Mouse (Mus musculus): ENCODE data around the gene Trim38. TPM values are rescaled to one million over a fixed set of nuclear protein-coding genes. Genes with fewer than 3 reads are reported as not detected.
A peak's percentile ranks its signal among the peaks of the same experiment; 100 is the strongest.
"Not testable (repeated sequence)": the region's sequence is repeated elsewhere in the genome, so short reads cannot be mapped to it uniquely, and the experiment has no call there.

The Trim38 gene
- polyA plus RNA-seq (2015; fragmentation: Nextera tagmentation; extraction: Ambion mirVana) = not detected in 2 replicates

GRCm38 (mm10) chr13:23769613-23770012 lies at the start of gene Trim38:
Trim38 (plus strand) TSS chr13:23769913.
- WGBS = 93% methylated on average over 2 of the region's 2 CpGs
- H3K4me3 ChIP-seq; H3K4me2 ChIP-seq; H3K4me1 ChIP-seq (replicated peaks); H3K9ac ChIP-seq; H3K9me3 ChIP-seq; H3K27me3 ChIP-seq; H3K36me3 ChIP-seq; ATAC-seq (ENCODE audit: low FRiP score); H3K27ac ChIP-seq: not testable (repeated sequence)

DNA sequence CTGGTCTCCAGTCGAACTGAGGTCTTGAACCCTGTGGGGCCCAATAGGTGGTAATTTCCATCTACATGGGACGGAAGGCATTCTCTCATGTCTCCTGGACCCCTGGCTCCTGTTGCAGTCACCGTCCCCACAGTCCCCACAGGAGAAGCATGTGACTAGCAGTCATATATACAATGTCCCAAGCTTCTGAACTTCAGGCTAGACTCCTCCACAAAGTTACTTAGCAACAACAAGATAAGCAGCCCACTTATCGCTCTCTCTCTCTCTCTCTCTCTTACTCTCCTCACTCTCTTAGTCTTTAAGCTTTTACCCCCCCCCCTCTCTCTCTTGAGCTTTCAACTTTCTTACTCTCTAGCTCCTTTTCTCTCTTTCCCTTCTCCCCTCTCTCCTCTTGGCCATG lies 45.5 kb upstream of the Trim38 start:
- ATAC-seq (ENCODE audit: low FRiP score) = no peak
- H3K9me3 ChIP-seq = no peaks in the 10 kb centered on the region
- H3K4me2 ChIP-seq = no peak overlapping the region
- 84% methylated on average over 4 of the region's 4 CpGs for WGBS
- no peaks in the 10 kb centered on the region for H3K4me1 ChIP-seq (replicated peaks)
- no peaks in the 10 kb centered on the region for H3K27me3 ChIP-seq
- H3K9ac ChIP-seq = no peak overlapping the region
- no peak overlapping the region for H3K4me3 ChIP-seq
- no peak overlapping the region for H3K27ac ChIP-seq
- H3K36me3 ChIP-seq = no peaks in the 10 kb centered on the region

DNA sequence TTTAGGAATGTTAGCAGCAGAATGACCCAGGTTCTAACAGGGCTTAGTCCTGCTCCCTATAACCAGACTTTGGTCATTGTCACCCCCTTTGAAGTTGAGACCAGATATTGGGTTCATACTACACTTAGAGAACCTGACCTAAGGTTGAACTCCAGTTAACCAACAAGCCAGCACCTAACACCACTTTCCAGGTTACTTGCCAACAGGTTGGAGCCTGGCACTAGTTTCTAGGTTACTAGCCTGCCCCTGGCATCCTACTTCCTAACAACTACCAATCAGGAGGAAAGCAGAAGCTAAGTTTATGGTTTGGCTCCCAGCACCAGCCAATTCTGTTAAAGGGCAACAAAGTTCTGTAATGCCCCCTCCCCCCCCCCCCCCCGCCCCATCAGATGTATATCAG lies 44.5 kb upstream of the Trim38 start:
- Histone ChIP-seq H3K9ac (no peak overlapping the region), H3K4me2 (no peak overlapping the region), H3K36me3 (no peaks in the 10 kb centered on the region), H3K9me3 (no peaks in the 10 kb centered on the region), H3K27me3 (no peaks in the 10 kb centered on the region), H3K27ac (no peak overlapping the region), H3K4me3 (no peak overlapping the region), H3K4me1 (replicated peaks) (no peaks in the 10 kb centered on the region)
- no peak for ATAC-seq (ENCODE audit: low FRiP score)
- WGBS = no CpG with 5 or more reads among the region's 1 CpGs

GRCm38 (mm10) chr13:23728472-23729191 lies 41.1 kb upstream of the Trim38 start:
- Histone ChIP-seq H3K4me3 (no peak overlapping the region), H3K4me1 (replicated peaks) (no peaks in the 10 kb centered on the region), H3K4me2 (no peak overlapping the region), H3K27me3 (no peaks in the 10 kb centered on the region), H3K36me3 (no peaks in the 10 kb centered on the region), H3K9me3 (no peaks in the 10 kb centered on the region), H3K27ac (no peak overlapping the region), H3K9ac (no peak overlapping the region)
- ATAC-seq (ENCODE audit: low FRiP score) = no peak
- 86% methylated on average over 18 of the region's 18 CpGs for WGBS

- no peak overlapping the region for H3K4me3 ChIP-seq
- no peaks in the 10 kb centered on the region for H3K4me1 ChIP-seq (replicated peaks)
- no peak overlapping the region for H3K4me2 ChIP-seq
- H3K9ac ChIP-seq = no peak overlapping the region
- no peak overlapping the region for H3K27ac ChIP-seq
- 94% methylated on average over 9 of the region's 9 CpGs for WGBS
- ATAC-seq (ENCODE audit: low FRiP score) = no peak
- no peaks in the 10 kb centered on the region for H3K36me3 ChIP-seq
- no peaks in the 10 kb centered on the region for H3K27me3 ChIP-seq
- H3K9me3 ChIP-seq = no peaks in the 10 kb centered on the region
Measured at GRCm38 (mm10) chr13:23729192-23729525, 40.6 kb upstream of the Trim38 start.

DNA sequence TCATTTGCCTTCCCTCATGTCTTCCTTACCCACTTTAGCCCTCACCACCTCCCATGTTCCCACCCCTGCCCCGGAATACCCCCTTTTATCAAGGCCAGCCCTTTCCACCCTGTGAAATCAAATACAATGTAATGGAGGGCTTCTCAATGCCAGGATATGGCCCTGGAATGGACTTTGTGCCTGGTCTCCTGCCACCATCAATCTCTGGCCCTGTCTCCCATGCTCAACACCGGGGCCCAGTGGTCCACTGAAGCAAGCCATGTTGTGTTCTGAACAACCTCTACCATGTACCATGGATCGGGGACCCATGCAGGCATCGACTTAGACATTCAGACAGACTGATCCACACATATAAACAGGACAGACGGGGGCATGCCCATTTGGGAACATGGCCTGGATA lies 40.0 kb upstream of the Trim38 start:
- H3K36me3 ChIP-seq = no peaks in the 10 kb centered on the region
- no peak for ATAC-seq (ENCODE audit: low FRiP score)
- H3K4me2 ChIP-seq = no peak overlapping the region
- H3K27ac ChIP-seq = no peak overlapping the region
- no peaks in the 10 kb centered on the region for H3K27me3 ChIP-seq
- 92% methylated on average over 5 of the region's 5 CpGs for WGBS
- no peaks in the 10 kb centered on the region for H3K4me1 ChIP-seq (replicated peaks)
- no peak overlapping the region for H3K4me3 ChIP-seq
- no peaks in the 10 kb centered on the region for H3K9me3 ChIP-seq
- H3K9ac ChIP-seq = no peak overlapping the region

GRCm38 (mm10) chr13:23730479-23730878 lies 39.2 kb upstream of the Trim38 start:
- no peaks in the 10 kb centered on the region for H3K36me3 ChIP-seq
- H3K4me3 ChIP-seq = no peak overlapping the region
- no peak overlapping the region for H3K9ac ChIP-seq
- no peak overlapping the region for H3K27ac ChIP-seq
- no peaks in the 10 kb centered on the region for H3K9me3 ChIP-seq
- no peak for ATAC-seq (ENCODE audit: low FRiP score)
- no peaks in the 10 kb centered on the region for H3K27me3 ChIP-seq
- H3K4me2 ChIP-seq = no peak overlapping the region
- 43% methylated on average over 8 of the region's 8 CpGs for whole genome bisulfite sequencing
- no peaks in the 10 kb centered on the region for H3K4me1 ChIP-seq (replicated peaks)

DNA sequence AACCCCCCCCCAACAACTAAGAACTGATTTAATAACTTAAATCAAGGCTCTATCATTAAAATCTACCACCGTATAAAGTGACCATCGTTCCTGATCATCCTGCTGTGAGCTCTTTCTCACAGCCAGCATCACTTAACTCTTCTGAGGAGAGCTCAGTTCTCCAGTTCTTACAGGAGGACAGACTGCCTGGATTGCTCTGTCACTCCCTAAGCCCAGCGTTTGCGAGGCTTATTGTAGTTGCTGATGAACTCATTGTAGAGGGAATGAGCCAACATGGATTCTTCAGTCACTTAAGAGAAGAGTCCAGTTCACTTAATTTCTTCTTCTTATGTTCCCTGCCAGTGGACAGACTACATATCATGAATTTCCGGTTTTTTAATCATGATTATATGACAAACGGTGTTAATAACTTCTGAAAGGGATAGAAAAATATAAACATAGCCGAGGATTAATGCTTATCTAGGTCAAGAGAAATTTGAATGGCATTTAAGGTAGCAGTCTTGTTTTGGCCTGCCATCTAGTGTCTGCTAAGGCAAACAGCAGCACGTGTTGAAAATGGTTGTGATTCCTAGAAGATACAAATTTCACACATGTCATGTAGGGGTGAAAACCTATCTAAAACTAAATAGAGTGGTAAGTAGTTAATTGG lies 37.4 kb upstream of the Trim38 start:
- no peaks in the 10 kb centered on the region for H3K36me3 ChIP-seq
- no peak overlapping the region for H3K4me2 ChIP-seq
- WGBS = 28% methylated on average over 8 of the region's 8 CpGs
- H3K9ac ChIP-seq = no peak overlapping the region
- no peak overlapping the region for H3K27ac ChIP-seq
- no peak overlapping the region for H3K4me3 ChIP-seq
- ATAC-seq (ENCODE audit: low FRiP score) = no peak
- no peaks in the 10 kb centered on the region for H3K9me3 ChIP-seq
- H3K27me3 ChIP-seq = no peaks in the 10 kb centered on the region
- H3K4me1 ChIP-seq (replicated peaks) = no peaks in the 10 kb centered on the region

- no peak overlapping the region for H3K4me3 ChIP-seq
- peaks cover 23% of the 10 kb centered on the region for H3K4me1 ChIP-seq (replicated peaks)
- no peak overlapping the region for H3K9ac ChIP-seq
- H3K4me2 ChIP-seq = no peak overlapping the region
- no peaks in the 10 kb centered on the region for H3K9me3 ChIP-seq
- H3K27me3 ChIP-seq = no peaks in the 10 kb centered on the region
- no peak for ATAC-seq (ENCODE audit: low FRiP score)
- H3K36me3 ChIP-seq = no peaks in the 10 kb centered on the region
- WGBS = 92% methylated on average over 5 of the region's 5 CpGs
- no peak overlapping the region for H3K27ac ChIP-seq
Measured at GRCm38 (mm10) chr13:23737091-23737490, 32.6 kb upstream of the Trim38 start.

- Histone ChIP-seq H3K4me1 (replicated peaks) (peaks cover 23% of the 10 kb centered on the region), H3K36me3 (no peaks in the 10 kb centered on the region), H3K4me3 (peak overlapping the region; percentile 48), H3K27ac (peak overlapping the region; percentile 89), H3K9me3 (no peaks in the 10 kb centered on the region), H3K4me2 (peak overlapping the region; percentile 94), H3K27me3 (no peaks in the 10 kb centered on the region), H3K9ac (peak overlapping the region; percentile 76)
- WGBS = 26% methylated on average over 4 of the region's 4 CpGs
- ATAC-seq (ENCODE audit: low FRiP score) = no peak
Measured at GRCm38 (mm10) chr13:23738041-23738440, 31.7 kb upstream of the Trim38 start.

- Histone ChIP-seq H3K4me3 (peak within 1 kb of the TSS; percentile 48), H3K36me3 (no peaks in the 10 kb centered on the region), H3K27ac (peak within 1 kb of the TSS; percentile 89), H3K9ac (peak within 1 kb of the TSS; percentile 76), H3K9me3 (no peaks in the 10 kb centered on the region), H3K27me3 (no peaks in the 10 kb centered on the region), H3K4me2 (peak within 1 kb of the TSS; percentile 94), H3K4me1 (replicated peaks) (peaks cover 23% of the 10 kb centered on the region)
- peak; percentile 93 for ATAC-seq (ENCODE audit: low FRiP score)
- WGBS = under 1% methylated on average over 38 of the region's 38 CpGs
Measured at GRCm38 (mm10) chr13:23738677-23739068, 31.0 kb upstream of the Trim38 start, which contains the start of gene Hist1h1c. Hist1h1c (plus strand) TSS chr13:23738808.

- H3K27ac ChIP-seq = peak overlapping the region; percentile 89
- H3K9ac ChIP-seq = peak overlapping the region; percentile 76
- no peaks in the 10 kb centered on the region for H3K36me3 ChIP-seq
- H3K9me3 ChIP-seq = no peaks in the 10 kb centered on the region
- peak overlapping the region; percentile 48 for H3K4me3 ChIP-seq
- peaks cover 23% of the 10 kb centered on the region for H3K4me1 ChIP-seq (replicated peaks)
- peak overlapping the region; percentile 94 for H3K4me2 ChIP-seq
- WGBS = under 1% methylated on average over 39 of the region's 39 CpGs
- peak; percentile 90 for ATAC-seq (ENCODE audit: low FRiP score)
- no peaks in the 10 kb centered on the region for H3K27me3 ChIP-seq
Measured at GRCm38 (mm10) chr13:23739069-23739921, 30.4 kb upstream of the Trim38 start.

Data from hindbrain, embryonic 13.5 days (tissue).